Mouse (Mus musculus) bone marrow, adult 2 months (tissue): ENCODE measurements around the gene 2610318N02Rik.

Experiments used
- CTCF ChIP-seq: fragments of 200-500 bp; IDR thresholded peaks from 2 replicates; pipeline ENCODE4 v1.5.1; 2011; ENCODE audit warnings: low read length, control low read depth; ENCODE audit not compliant: control insufficient read depth, insufficient read depth
- POLR2A ChIP-seq: fragments of 200-500 bp; IDR thresholded peaks from 2 replicates; pipeline ENCODE4 v1.6.1; 2011; ENCODE audit warnings: low read depth, mild to moderate bottlenecking, control low read depth, low read length, borderline replicate concordance; ENCODE audit not compliant: control insufficient read depth

GRCm38 (mm10) chr16:17147391-17147929, 22.5 kb upstream of the 2610318N02Rik start:
- no peak; the same call in 1 of the 2 replicates for TF ChIP-seq CTCF
- no peak for TF ChIP-seq POLR2A
